Mouse (Mus musculus): ENCODE measurements at regions not wholly inside any gene's neighbourhood (a gene's known extent, or its start where the extent isn't known, plus 50 kb on each side); places are given as distances from the start of the nearest gene placed in this dataset.

DNA sequence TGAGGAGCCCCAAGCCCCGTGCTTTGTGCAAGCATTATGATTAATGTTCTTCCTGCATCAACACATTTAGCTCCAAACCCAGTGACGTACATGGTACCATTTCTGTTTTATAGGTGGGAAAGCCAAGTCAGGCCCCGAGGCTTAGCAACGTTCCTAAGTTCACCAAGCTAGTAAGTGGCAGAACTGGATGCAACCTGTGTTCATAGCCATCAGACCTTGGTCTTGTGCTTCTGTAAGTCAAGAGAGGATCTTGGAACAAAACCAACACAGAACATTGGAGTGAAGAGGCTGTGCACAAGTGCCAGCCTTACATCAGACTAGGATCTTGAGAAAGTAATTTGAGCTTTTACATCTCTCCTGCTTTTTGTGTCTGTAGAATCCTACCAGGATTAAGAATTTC is 71.3 kb downstream of the Cdc7 start:
- Histone ChIP-seq H3K4me1 (replicated peaks) (peaks cover 7% of the 10 kb centered on the region; the same call in 1 of the 2 replicates), H3K36me3 (no peaks in the 10 kb centered on the region), H3K27ac (no peak overlapping the region), H3K9me3 (replicated peaks) (no peaks in the 10 kb centered on the region), H3K4me2 (no peak overlapping the region), H3K9ac (no peak overlapping the region), H3K4me3 (replicated peaks) (no peak overlapping the region), H3K27me3 (0 out of 2 replicates have a peak, but pooled peaks cover 4% of the 10 kb centered on the region)
- no peak for ATAC-seq (ENCODE audit: low read depth)
- no peak for DNase-seq
- 60% methylated on average over 4 of the region's 4 CpGs for WGBS (ENCODE audit: insufficient replicate concordance)

DNA sequence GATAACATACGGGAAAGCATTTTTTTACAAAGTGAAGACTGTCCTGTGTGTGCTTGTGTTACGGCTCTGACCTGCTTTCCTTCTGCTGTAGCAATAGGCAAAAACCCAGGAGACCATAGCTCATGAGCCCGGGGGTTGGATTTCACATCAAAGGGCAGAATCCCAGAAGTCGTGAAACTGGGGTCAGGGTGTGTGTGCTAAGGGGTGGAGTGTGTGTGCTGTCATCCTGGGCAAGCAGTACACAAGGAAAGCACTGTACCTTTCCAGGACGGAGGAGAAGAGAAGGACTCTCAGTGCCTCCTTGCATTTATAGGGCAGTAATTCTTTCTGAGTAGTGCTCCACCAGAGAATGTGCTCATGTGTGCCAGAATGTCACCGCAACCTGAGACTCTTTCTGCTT is 71.7 kb downstream of the Cdc7 start:
- 68% methylated on average over 6 of the region's 6 CpGs for WGBS (ENCODE audit: insufficient replicate concordance)
- no peaks in the 10 kb centered on the region for H3K36me3 ChIP-seq
- H3K27ac ChIP-seq, result no peak overlapping the region
- ATAC-seq (ENCODE audit: low read depth) (no peak), DNase-seq (no peak)
- peaks cover 7% of the 10 kb centered on the region; the same call in 1 of the 2 replicates for H3K4me1 ChIP-seq (replicated peaks)
- H3K4me3 ChIP-seq (replicated peaks), result no peak overlapping the region
- H3K9ac ChIP-seq, result no peak overlapping the region
- H3K27me3 ChIP-seq, result 0 out of 2 replicates have a peak, but pooled peaks cover 4% of the 10 kb centered on the region
- no peak overlapping the region for H3K4me2 ChIP-seq
- no peaks in the 10 kb centered on the region for H3K9me3 ChIP-seq (replicated peaks)

- DNase-seq (no peak), ATAC-seq (ENCODE audit: low read depth) (no peak)
- Histone ChIP-seq H3K4me1 (replicated peaks) (peaks cover 7% of the 10 kb centered on the region; the same call in 1 of the 2 replicates), H3K4me2 (no peak overlapping the region), H3K4me3 (replicated peaks) (no peak overlapping the region), H3K36me3 (no peaks in the 10 kb centered on the region), H3K9ac (no peak overlapping the region), H3K27me3 (0 out of 2 replicates have a peak, but pooled peaks cover 4% of the 10 kb centered on the region), H3K27ac (no peak overlapping the region), H3K9me3 (replicated peaks) (no peaks in the 10 kb centered on the region)
- 61% methylated on average over 6 of the region's 6 CpGs for WGBS (ENCODE audit: insufficient replicate concordance)
Measured at GRCm38 (mm10) chr5:107036475-107036874, 72.4 kb downstream of the Cdc7 start.

DNA sequence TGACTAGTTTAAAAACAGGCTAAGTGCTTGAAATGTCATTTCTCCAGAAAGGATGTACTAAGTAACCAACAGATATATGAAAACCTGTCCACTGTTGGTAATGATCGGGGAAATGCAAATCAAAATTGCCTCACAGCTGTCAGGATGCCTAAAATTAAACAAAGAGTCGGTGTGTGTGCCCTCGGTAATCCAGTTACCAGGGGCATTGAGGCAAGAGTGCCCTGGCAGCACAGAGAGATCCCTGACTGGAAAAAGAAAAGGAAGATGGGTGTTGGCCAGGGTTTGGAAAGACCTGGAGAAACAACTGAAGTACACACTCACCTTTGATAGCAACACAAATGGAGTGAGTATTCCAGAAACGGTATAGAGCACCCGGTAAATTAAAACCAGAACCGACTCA is 73.0 kb downstream of the Cdc7 start:
- DNase-seq, result no peak
- H3K27ac ChIP-seq, result no peak overlapping the region
- H3K9me3 ChIP-seq (replicated peaks), result no peaks in the 10 kb centered on the region
- H3K4me3 ChIP-seq (replicated peaks), result no peak overlapping the region
- no peak overlapping the region for H3K4me2 ChIP-seq
- peaks cover 7% of the 10 kb centered on the region; the same call in 1 of the 2 replicates for H3K4me1 ChIP-seq (replicated peaks)
- WGBS (ENCODE audit: insufficient replicate concordance), result 77% methylated on average over 6 of the region's 6 CpGs
- H3K9ac ChIP-seq, result no peak overlapping the region
- H3K27me3 ChIP-seq, result 0 out of 2 replicates have a peak, but pooled peaks cover 4% of the 10 kb centered on the region
- no peaks in the 10 kb centered on the region for H3K36me3 ChIP-seq
- no peak for ATAC-seq (ENCODE audit: low read depth)

GRCm38 (mm10) chr5:107039340-107039739 is 75.2 kb downstream of the Cdc7 start:
- Histone ChIP-seq H3K27me3 (0 out of 2 replicates have a peak, but pooled peaks cover 4% of the 10 kb centered on the region), H3K4me1 (replicated peaks) (peaks cover 5% of the 10 kb centered on the region; the same call in 1 of the 2 replicates), H3K4me2 (no peak overlapping the region), H3K9me3 (replicated peaks) (no peaks in the 10 kb centered on the region), H3K36me3 (no peaks in the 10 kb centered on the region), H3K27ac (no peak overlapping the region), H3K4me3 (replicated peaks) (no peak overlapping the region), H3K9ac (no peak overlapping the region)
- peak; percentile 76 for ATAC-seq (ENCODE audit: low read depth)
- 59% methylated on average over 8 of the region's 8 CpGs for WGBS (ENCODE audit: insufficient replicate concordance)
- peak; percentile 13 for DNase-seq

- WGBS (ENCODE audit: insufficient replicate concordance), result 70% methylated on average over 6 of the region's 6 CpGs
- DNase-seq, result no peak
- no peak for ATAC-seq (ENCODE audit: low read depth)
Measured at GRCm38 (mm10) chr5:107039956-107040355, 75.8 kb downstream of the Cdc7 start.

GRCm38 (mm10) chr5:107040489-107040888 is 76.4 kb downstream of the Cdc7 start:
- Histone ChIP-seq H3K9ac (no peak overlapping the region), H3K4me3 (replicated peaks) (no peak overlapping the region), H3K36me3 (no peaks in the 10 kb centered on the region), H3K4me2 (no peak overlapping the region), H3K9me3 (replicated peaks) (no peaks in the 10 kb centered on the region), H3K27me3 (0 out of 2 replicates have a peak, but pooled peaks cover 4% of the 10 kb centered on the region), H3K4me1 (replicated peaks) (peaks cover 10% of the 10 kb centered on the region), H3K27ac (no peak overlapping the region; the same call in 1 of the 2 replicates)
- ATAC-seq (ENCODE audit: low read depth) (no peak), DNase-seq (no peak)
- 79% methylated on average over 10 of the region's 10 CpGs for WGBS (ENCODE audit: insufficient replicate concordance)

More at GRCm38 (mm10) chr5:107039956-107040355, 75.8 kb downstream of the Cdc7 start:
- Histone ChIP-seq H3K27me3 (0 out of 2 replicates have a peak, but pooled peaks cover 4% of the 10 kb centered on the region), H3K9me3 (replicated peaks) (no peaks in the 10 kb centered on the region), H3K4me1 (replicated peaks) (peaks cover 5% of the 10 kb centered on the region; the same call in 1 of the 2 replicates), H3K36me3 (no peaks in the 10 kb centered on the region), H3K27ac (no peak overlapping the region), H3K9ac (no peak overlapping the region), H3K4me2 (no peak overlapping the region), H3K4me3 (replicated peaks) (no peak overlapping the region)

DNA sequence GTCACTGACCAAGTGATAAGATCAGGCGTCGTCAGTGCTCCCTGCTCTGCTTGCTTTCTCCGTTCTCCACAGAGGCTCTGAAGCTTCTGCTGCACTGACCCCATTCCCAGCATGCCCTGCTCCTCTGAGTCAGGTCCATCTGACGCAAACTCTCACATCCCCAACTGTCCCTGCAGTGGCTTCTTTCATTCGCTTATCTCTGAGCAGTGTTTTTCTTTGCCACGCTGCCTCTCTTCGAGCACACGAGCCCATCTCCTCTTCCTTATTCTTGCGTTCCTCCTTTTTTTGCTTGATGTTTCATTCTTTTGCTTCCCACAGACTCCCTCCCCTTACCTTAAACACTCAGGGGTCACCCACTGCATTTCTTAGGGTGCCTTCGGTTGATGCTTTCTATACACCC is 81.0 kb downstream of the Cdc7 start:
- WGBS (ENCODE audit: insufficient replicate concordance), result 26% methylated on average over 10 of the region's 10 CpGs
- H3K9ac ChIP-seq, result no peak overlapping the region

GRCm38 (mm10) chr5:107046501-107046931 is 82.4 kb downstream of the Cdc7 start:
- Histone ChIP-seq H3K9ac (no peak overlapping the region), H3K9me3 (replicated peaks) (no peaks in the 10 kb centered on the region), H3K27ac (no peak overlapping the region), H3K36me3 (no peaks in the 10 kb centered on the region), H3K4me1 (replicated peaks) (peaks cover 7% of the 10 kb centered on the region), H3K4me3 (replicated peaks) (no peak overlapping the region), H3K4me2 (no peak overlapping the region), H3K27me3 (no peaks in the 10 kb centered on the region)
- DNase-seq (no peak), ATAC-seq (ENCODE audit: low read depth) (no peak)
- WGBS (ENCODE audit: insufficient replicate concordance), result 19% methylated on average over 4 of the region's 4 CpGs

More for the DNA sequence above, 81.0 kb downstream of the Cdc7 start:
- H3K4me1 ChIP-seq (replicated peaks), result peaks cover 7% of the 10 kb centered on the region
- ATAC-seq (ENCODE audit: low read depth), result no peak
- H3K27ac ChIP-seq, result no peak overlapping the region
- no peaks in the 10 kb centered on the region for H3K36me3 ChIP-seq
- no peaks in the 10 kb centered on the region for H3K27me3 ChIP-seq
- H3K4me2 ChIP-seq, result no peak overlapping the region
- no peak for DNase-seq
- H3K9me3 ChIP-seq (replicated peaks), result no peaks in the 10 kb centered on the region
- no peak overlapping the region for H3K4me3 ChIP-seq (replicated peaks)

DNA sequence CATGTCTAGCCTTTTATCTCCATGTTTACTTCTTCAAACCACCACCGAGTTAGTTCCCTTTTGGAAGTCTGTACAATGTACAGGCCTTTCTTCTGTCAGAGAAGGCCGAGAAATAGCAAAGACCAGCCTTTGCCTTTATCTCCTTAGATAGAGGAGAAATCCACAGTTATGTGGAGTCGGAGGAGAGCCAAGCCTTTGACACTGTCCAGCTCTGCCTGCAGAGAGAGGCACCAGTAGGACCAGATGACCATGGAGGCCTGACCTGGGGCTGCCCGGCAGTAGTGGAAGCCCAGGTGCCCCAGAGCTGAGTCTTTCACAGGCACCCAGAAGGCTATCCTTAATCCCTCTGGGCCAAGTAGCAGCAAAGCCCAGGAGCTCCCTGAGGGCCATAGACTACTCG is 84.5 kb downstream of the Cdc7 start:
- Histone ChIP-seq H3K4me3 (replicated peaks) (no peak overlapping the region), H3K4me1 (replicated peaks) (peaks cover 7% of the 10 kb centered on the region), H3K4me2 (no peak overlapping the region), H3K36me3 (no peaks in the 10 kb centered on the region), H3K27me3 (no peaks in the 10 kb centered on the region), H3K9ac (no peak overlapping the region), H3K9me3 (replicated peaks) (no peaks in the 10 kb centered on the region), H3K27ac (peak overlapping the region; percentile 16; the same call in 1 of the 2 replicates)
- 49% methylated on average over 5 of the region's 5 CpGs for WGBS (ENCODE audit: insufficient replicate concordance)
- DNase-seq (no peak), ATAC-seq (ENCODE audit: low read depth) (no peak)

- H3K9me3 ChIP-seq (replicated peaks), result no peaks in the 10 kb centered on the region
- 65% methylated on average over 3 of the region's 3 CpGs for WGBS (ENCODE audit: insufficient replicate concordance)
- no peaks in the 10 kb centered on the region for H3K27me3 ChIP-seq
- no peak overlapping the region for H3K4me2 ChIP-seq
- H3K4me3 ChIP-seq (replicated peaks), result no peak overlapping the region
- no peak overlapping the region for H3K9ac ChIP-seq
- no peaks in the 10 kb centered on the region for H3K36me3 ChIP-seq
- H3K27ac ChIP-seq, result no peak overlapping the region
- ATAC-seq (ENCODE audit: low read depth), result no peak
- peaks cover 7% of the 10 kb centered on the region for H3K4me1 ChIP-seq (replicated peaks)
- no peak for DNase-seq
Measured at GRCm38 (mm10) chr5:107050076-107050475, 86.0 kb downstream of the Cdc7 start.

- no peaks in the 10 kb centered on the region for H3K9me3 ChIP-seq (replicated peaks)
- WGBS (ENCODE audit: insufficient replicate concordance), result 73% methylated on average over 10 of the region's 10 CpGs
- no peak overlapping the region for H3K27ac ChIP-seq
- H3K4me1 ChIP-seq (replicated peaks), result peaks cover 8% of the 10 kb centered on the region
- DNase-seq, result no peak
- no peak for ATAC-seq (ENCODE audit: low read depth)
- no peaks in the 10 kb centered on the region for H3K36me3 ChIP-seq
- no peaks in the 10 kb centered on the region; the same call in 1 of the 2 replicates for H3K27me3 ChIP-seq
- H3K4me3 ChIP-seq (replicated peaks), result no peak overlapping the region
- no peak overlapping the region for H3K9ac ChIP-seq
- H3K4me2 ChIP-seq, result no peak overlapping the region
Measured at GRCm38 (mm10) chr5:107051868-107052267, 87.7 kb downstream of the Cdc7 start.
